Mouse (Mus musculus): ENCODE measurements around the gene Tprgl. TPM values are rescaled to one million over a fixed set of nuclear protein-coding genes. Genes with fewer than 3 reads are reported as not detected.
A peak's percentile ranks its signal among the peaks of the same experiment; 100 is the strongest.

The Tprgl gene
- polyA plus RNA-seq, 1 experiment = 57.3 TPM

DNA sequence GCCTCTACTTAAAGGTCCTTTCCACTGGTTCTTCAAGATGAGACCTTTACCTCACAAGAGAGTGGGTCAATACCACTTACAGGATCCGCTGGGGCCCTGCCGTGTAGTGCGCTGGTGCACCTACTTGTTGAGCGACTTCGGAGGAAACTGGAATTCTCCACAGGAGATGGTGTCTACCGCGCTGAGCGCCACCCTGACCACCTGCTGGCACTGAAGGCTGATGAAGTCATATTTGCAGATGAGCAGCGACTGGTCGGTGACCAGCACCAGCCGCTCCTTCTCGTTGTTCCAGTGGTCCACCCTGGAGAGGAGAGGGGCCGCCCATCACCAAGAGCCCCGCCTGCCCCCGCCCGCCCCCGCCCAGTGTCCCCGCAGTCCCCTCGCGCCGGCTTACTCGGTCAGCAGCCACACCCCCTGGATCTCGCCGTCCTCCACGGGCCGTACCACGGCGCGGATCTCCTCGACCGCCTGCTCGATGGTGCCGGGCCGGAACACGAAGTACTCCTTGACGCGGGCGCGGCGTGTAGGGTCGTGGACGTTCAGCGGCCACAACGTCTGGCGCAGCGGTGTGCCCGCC, 417 bp downstream of the Tprgl start:
- no peaks in the 10 kb centered on the region for H3K79me2 ChIP-seq (ENCODE audit: control insufficient read depth, insufficient read depth)
- H3K4me3 ChIP-seq (ENCODE audit: insufficient read depth, poor library complexity, severe bottlenecking) = peak overlapping the region; percentile 63
- TF ChIP-seq MYOD1 (IDR thresholded peaks at IDR 0.05; ENCODE audit: control insufficient read depth, insufficient read length, low read depth) = no peak
- TF ChIP-seq CEBPB (IDR thresholded peaks at IDR 0.05; ENCODE audit: low read depth) = no peak
- no peak for TF ChIP-seq MAX (IDR thresholded peaks at IDR 0.05)
- TF ChIP-seq MYOG (IDR thresholded peaks at IDR 0.05; ENCODE audit: control insufficient read depth, extremely low read depth, insufficient read length) = no peak
- peak overlapping the region; percentile 70 for H3ac ChIP-seq (ENCODE audit: control insufficient read depth, insufficient read length, low read depth)
- no peaks in the 10 kb centered on the region for H3K79me3 ChIP-seq (ENCODE audit: low read depth)
- no peaks in the 10 kb centered on the region for H3K27me3 ChIP-seq (ENCODE audit: control insufficient read depth, insufficient read depth, insufficient read length)
- H3K36me3 ChIP-seq (ENCODE audit: control insufficient read depth, insufficient read depth) = peaks cover 21% of the 10 kb centered on the region

DNA sequence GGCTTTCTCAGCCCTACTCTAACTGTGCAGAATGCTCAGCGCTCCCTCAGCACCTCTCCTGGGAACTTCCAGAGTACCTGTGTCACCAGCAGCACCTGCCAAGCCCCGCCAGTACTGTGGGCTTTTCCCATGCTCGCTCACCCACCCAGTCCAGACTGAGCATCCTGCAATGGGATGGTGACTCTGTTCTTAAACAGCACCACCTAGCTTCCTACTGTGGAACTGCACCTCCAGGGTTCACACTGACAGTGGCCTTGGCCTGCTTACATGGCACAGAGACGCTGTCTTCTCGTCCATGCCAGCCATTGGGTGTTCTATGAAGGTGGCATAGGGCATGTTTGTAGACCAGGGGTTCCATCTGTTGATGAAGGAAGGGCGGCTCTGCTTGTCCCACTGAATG, 1.5 kb downstream of the Tprgl start:
- no peaks in the 10 kb centered on the region for H3K27me3 ChIP-seq (ENCODE audit: control insufficient read depth, insufficient read depth, insufficient read length)
- H3K4me3 ChIP-seq (ENCODE audit: insufficient read depth, poor library complexity, severe bottlenecking) = no peak overlapping the region
- no peak for TF ChIP-seq USF1 (IDR thresholded peaks at IDR 0.05; ENCODE audit: low read depth)
- TF ChIP-seq CTCF (IDR thresholded peaks at IDR 0.05; ENCODE audit: control insufficient read depth, insufficient read depth, insufficient read length) = peak; percentile 92
- no peak overlapping the region for H3ac ChIP-seq (ENCODE audit: control insufficient read depth, insufficient read length, low read depth)
- no peaks in the 10 kb centered on the region for H3K79me3 ChIP-seq (ENCODE audit: low read depth)
- H3K36me3 ChIP-seq (ENCODE audit: control insufficient read depth, insufficient read depth) = peaks cover 21% of the 10 kb centered on the region
- H3K79me2 ChIP-seq (ENCODE audit: control insufficient read depth, insufficient read depth) = no peaks in the 10 kb centered on the region

DNA sequence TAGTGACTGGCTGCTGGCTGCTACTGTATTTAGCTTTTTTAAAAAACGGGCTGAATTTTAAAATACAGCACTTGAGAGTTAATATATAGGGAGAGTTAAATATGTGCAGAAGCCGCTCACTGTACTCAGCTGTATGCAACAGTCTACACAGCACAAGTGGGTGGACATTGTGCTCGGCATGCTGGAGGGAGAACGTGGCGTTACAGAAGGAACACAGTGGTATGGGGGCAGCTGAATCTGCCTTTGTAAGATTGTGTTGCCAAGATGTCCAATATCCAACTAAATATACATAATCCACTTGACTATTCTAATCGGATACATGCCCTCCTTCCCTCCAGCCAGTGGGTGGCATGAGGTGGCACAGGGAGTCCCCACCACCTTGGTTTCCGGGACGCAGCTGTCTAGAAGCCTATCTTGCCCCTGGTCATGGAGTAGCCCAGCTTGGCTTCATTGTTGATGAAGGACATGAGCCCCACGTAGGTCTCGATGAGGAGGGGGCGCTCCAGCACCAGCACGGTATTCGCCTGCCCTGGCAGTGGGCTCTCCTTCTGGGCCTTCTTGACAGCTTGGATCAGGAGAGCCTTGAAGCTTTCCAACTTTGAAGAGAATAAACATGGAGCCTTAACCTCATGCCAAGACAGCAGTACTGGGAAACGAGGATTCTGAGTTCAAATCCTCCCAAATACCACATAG, 2.4 kb downstream of the Tprgl start:
- H3K79me3 ChIP-seq (ENCODE audit: low read depth) = no peaks in the 10 kb centered on the region
- H3K79me2 ChIP-seq (ENCODE audit: control insufficient read depth, insufficient read depth) = no peaks in the 10 kb centered on the region
- no peaks in the 10 kb centered on the region for H3K27me3 ChIP-seq (ENCODE audit: control insufficient read depth, insufficient read depth, insufficient read length)
- no peak for TF ChIP-seq USF1 (IDR thresholded peaks at IDR 0.05; ENCODE audit: low read depth)
- no peak for TF ChIP-seq MAX (IDR thresholded peaks at IDR 0.05)
- no peak for TF ChIP-seq FOSL1 (IDR thresholded peaks at IDR 0.05; ENCODE audit: insufficient read depth, low read length, poor library complexity, severe bottlenecking)
- TF ChIP-seq CTCF (IDR thresholded peaks at IDR 0.05; ENCODE audit: control insufficient read depth, insufficient read depth, insufficient read length) = no peak
- TF ChIP-seq MYOD1 (IDR thresholded peaks at IDR 0.05; ENCODE audit: control insufficient read depth, insufficient read length, low read depth) = no peak
- no peak for TF ChIP-seq CEBPB (IDR thresholded peaks at IDR 0.05; ENCODE audit: low read depth)
- TF ChIP-seq MYOG (IDR thresholded peaks at IDR 0.05; ENCODE audit: control insufficient read depth, extremely low read depth, insufficient read length) = no peak
- H3K4me3 ChIP-seq (ENCODE audit: insufficient read depth, poor library complexity, severe bottlenecking) = no peak overlapping the region
- no peak overlapping the region for H3ac ChIP-seq (ENCODE audit: control insufficient read depth, insufficient read length, low read depth)
- H3K36me3 ChIP-seq (ENCODE audit: control insufficient read depth, insufficient read depth) = peaks cover 21% of the 10 kb centered on the region

GRCm38 (mm10) chr4:154156050-154156449, 4.4 kb downstream of the Tprgl start:
- Histone ChIP-seq H3K79me2 (ENCODE audit: control insufficient read depth, insufficient read depth) (no peaks in the 10 kb centered on the region), H3K36me3 (ENCODE audit: control insufficient read depth, insufficient read depth) (peaks cover 25% of the 10 kb centered on the region), H3ac (ENCODE audit: control insufficient read depth, insufficient read length, low read depth) (no peak overlapping the region), H3K27me3 (ENCODE audit: control insufficient read depth, insufficient read depth, insufficient read length) (no peaks in the 10 kb centered on the region), H3K79me3 (ENCODE audit: low read depth) (no peaks in the 10 kb centered on the region), H3K4me3 (ENCODE audit: insufficient read depth, poor library complexity, severe bottlenecking) (no peak overlapping the region)
- TF ChIP-seq MYOD1 (IDR thresholded peaks at IDR 0.05; ENCODE audit: control insufficient read depth, insufficient read length, low read depth) (no peak), CTCF (IDR thresholded peaks at IDR 0.05; ENCODE audit: control insufficient read depth, insufficient read depth, insufficient read length) (no peak), FOSL1 (IDR thresholded peaks at IDR 0.05; ENCODE audit: insufficient read depth, low read length, poor library complexity, severe bottlenecking) (no peak), USF1 (IDR thresholded peaks at IDR 0.05; ENCODE audit: low read depth) (no peak), MYOG (IDR thresholded peaks at IDR 0.05; ENCODE audit: control insufficient read depth, extremely low read depth, insufficient read length) (no peak), CEBPB (IDR thresholded peaks at IDR 0.05; ENCODE audit: low read depth) (no peak), MAX (IDR thresholded peaks at IDR 0.05) (no peak)

DNA sequence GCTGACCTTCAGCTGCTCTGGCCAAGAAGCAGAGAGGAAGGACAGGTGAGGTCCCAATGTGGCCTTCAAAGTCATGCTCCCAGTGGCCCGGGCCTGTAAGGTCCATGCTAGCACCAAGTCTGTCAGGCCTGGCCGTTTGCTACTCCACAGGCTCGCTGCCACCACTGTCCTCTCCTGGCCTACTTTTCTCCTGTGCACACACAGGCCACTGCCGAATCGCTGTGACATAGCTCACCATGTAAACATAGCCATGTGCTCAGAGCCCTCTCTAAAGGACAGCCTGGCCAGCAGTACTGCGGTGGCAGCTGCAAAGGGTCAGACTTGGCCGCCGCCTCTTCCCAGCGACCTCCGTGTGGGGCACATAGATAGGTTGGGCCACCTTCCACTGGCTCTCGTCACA, 6.4 kb downstream of the Tprgl start:
- TF ChIP-seq MAX (IDR thresholded peaks at IDR 0.05) = no peak
- TF ChIP-seq FOSL1 (IDR thresholded peaks at IDR 0.05; ENCODE audit: insufficient read depth, low read length, poor library complexity, severe bottlenecking) = no peak
- no peaks in the 10 kb centered on the region for H3K27me3 ChIP-seq (ENCODE audit: control insufficient read depth, insufficient read depth, insufficient read length)
- no peaks in the 10 kb centered on the region for H3K79me3 ChIP-seq (ENCODE audit: low read depth)
- no peak overlapping the region for H3ac ChIP-seq (ENCODE audit: control insufficient read depth, insufficient read length, low read depth)
- peaks cover 37% of the 10 kb centered on the region for H3K36me3 ChIP-seq (ENCODE audit: control insufficient read depth, insufficient read depth)
- H3K4me3 ChIP-seq (ENCODE audit: insufficient read depth, poor library complexity, severe bottlenecking) = no peak overlapping the region
- H3K79me2 ChIP-seq (ENCODE audit: control insufficient read depth, insufficient read depth) = no peaks in the 10 kb centered on the region

- Histone ChIP-seq H3ac (ENCODE audit: control insufficient read depth, insufficient read length, low read depth) (no peak overlapping the region), H3K27me3 (ENCODE audit: control insufficient read depth, insufficient read depth, insufficient read length) (peaks cover 2% of the 10 kb centered on the region), H3K79me3 (ENCODE audit: low read depth) (peaks cover 2% of the 10 kb centered on the region), H3K79me2 (ENCODE audit: control insufficient read depth, insufficient read depth) (peaks cover 19% of the 10 kb centered on the region), H3K36me3 (ENCODE audit: control insufficient read depth, insufficient read depth) (peaks cover 18% of the 10 kb centered on the region), H3K4me3 (ENCODE audit: insufficient read depth, poor library complexity, severe bottlenecking) (no peak overlapping the region)
- TF ChIP-seq CEBPB (IDR thresholded peaks at IDR 0.05; ENCODE audit: low read depth) (no peak), USF1 (IDR thresholded peaks at IDR 0.05; ENCODE audit: low read depth) (no peak), CTCF (IDR thresholded peaks at IDR 0.05; ENCODE audit: control insufficient read depth, insufficient read depth, insufficient read length) (no peak), FOSL1 (IDR thresholded peaks at IDR 0.05; ENCODE audit: insufficient read depth, low read length, poor library complexity, severe bottlenecking) (no peak), MAX (IDR thresholded peaks at IDR 0.05) (no peak), MYOG (IDR thresholded peaks at IDR 0.05; ENCODE audit: control insufficient read depth, extremely low read depth, insufficient read length) (no peak), MYOD1 (IDR thresholded peaks at IDR 0.05; ENCODE audit: control insufficient read depth, insufficient read length, low read depth) (no peak)
Observed at GRCm38 (mm10) chr4:154146342-154146741, 14.1 kb downstream of the Tprgl start.

Data from C2C12 (cell line).